Mouse (Mus musculus) lung, postnatal 25 days (tissue): ENCODE data around the gene Alg11.

Source experiments
- DNase-seq: peaks from one replicate; pipeline ENCODE4 v3.0.0; 2022; ENCODE audit warnings: low spot score

Alg11 gene

GRCm38 (mm10) chr8:22060446-22060889 lies at the start of gene Alg11:
TSS of gene Alg11 (plus strand) at chr8:22060721.
- DNase-seq, result peak; percentile 97

DNA sequence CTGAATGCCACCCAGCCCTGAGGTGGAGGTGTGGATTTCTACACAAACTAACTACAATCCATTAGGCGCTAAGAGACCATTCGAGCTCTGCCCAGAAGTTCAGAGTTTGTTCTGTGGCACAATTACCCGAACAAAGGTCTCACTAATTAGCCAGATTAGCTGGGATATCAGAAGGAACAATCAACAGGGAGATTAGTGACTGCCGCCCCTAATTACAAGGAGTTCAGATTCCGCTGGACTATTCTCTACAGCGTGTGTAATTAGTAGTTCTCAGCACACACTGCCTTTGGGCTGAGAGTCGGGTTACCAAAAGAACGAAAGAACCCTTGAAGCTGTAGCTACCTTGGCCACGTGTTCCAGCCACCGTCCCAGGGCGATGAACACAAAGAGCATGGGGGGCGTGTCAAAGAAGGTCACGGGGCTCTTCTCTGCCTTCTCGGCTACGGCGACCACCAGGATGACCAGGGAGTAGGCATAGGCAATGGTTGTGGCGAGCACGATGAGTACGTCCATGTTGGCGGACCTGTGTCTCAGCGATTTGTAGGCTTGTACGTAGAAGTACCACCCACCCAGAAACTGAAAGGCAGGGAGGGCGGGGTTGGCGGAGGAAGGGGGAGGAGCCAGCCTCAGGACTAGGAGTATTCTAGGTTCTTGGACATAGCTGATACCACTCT lies 47.4 kb upstream of the Alg11 start:
- no peak for DNase-seq

DNA sequence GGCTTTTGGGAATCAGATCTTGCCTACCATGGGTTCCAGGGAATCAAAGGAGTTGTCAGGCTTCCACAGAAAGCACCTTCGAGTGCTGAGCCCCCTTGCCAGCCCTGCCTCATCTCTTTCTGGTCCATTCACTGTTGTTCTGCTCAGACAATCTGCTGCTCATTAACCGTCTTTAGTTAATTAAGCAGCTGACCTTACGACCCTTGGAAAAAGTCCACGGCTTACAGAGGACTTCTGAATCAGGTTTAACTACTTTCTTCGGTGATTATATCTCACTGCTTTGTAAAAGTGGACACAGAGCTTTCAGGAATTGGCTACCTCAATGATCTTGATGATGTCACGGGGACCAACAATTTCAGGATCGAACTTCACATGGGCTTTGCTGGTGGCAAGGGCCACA lies 42.8 kb upstream of the Alg11 start:
- DNase-seq, result no peak

DNA sequence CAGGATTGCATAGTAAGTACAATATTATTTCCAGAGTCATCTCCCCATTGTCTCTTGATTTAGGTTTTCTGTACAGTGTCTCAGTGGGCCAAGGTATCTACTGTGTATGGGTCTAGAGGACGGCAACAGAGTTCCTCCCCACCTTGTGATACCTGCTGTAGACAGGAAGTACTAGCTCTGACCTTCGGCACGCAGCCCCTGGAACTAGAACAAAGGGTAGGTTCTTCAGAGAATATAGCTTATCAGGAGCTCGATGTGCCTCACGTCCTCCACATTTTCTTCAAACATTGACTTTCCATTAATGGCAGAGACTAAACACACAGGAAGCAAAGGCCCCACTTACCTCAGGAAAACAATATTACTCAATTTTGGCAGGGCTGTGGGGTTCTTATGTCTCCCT lies 41.0 kb upstream of the Alg11 start:
- DNase-seq, result peak; percentile 31

DNA sequence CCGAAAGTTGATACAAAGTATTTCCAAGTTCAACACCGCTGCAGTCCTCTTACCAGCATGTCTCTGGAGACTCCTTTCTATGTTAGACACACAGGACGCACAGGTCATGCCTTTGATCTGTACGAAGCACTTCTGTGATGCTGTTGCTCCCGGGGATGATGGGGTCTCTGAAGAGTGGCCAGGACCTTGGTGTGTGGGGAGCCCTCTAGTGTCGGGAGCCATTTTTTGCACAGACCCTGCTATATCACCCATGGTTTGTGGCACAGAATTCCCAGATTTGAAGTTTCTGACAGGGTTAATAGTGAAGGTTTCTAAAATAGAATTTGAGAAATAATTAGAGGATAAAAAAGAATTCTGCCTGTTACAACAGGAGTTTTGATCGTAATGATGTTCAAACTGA lies 38.3 kb upstream of the Alg11 start:
- DNase-seq, result no peak

GRCm38 (mm10) chr8:22025241-22025640 lies 35.3 kb upstream of the Alg11 start:
- DNase-seq, result peak; percentile 51

- DNase-seq, result no peak
Observed at GRCm38 (mm10) chr8:22028973-22029372, 31.5 kb upstream of the Alg11 start.

DNA sequence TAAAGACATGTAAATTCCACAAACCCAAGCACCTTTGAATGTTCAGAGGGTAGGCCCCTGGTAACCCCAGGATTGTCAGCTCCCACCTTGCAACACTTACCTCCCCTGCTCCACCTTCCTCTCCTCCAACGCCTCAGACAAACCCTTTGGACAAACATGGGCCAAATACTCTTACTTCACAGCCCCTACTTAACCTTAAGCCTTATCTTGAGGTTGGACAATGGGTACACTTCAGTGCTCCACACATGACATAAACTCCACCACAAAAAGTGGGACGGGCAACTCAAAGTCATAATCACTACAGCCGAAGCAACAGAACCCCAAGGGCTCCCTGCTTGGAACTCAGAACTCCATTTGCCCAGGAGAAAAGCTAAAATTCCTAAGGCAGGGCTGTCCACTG lies 29.5 kb upstream of the Alg11 start:
- peak; percentile 76 for DNase-seq

GRCm38 (mm10) chr8:22036137-22036536 lies 24.4 kb upstream of the Alg11 start:
- no peak for DNase-seq

DNA sequence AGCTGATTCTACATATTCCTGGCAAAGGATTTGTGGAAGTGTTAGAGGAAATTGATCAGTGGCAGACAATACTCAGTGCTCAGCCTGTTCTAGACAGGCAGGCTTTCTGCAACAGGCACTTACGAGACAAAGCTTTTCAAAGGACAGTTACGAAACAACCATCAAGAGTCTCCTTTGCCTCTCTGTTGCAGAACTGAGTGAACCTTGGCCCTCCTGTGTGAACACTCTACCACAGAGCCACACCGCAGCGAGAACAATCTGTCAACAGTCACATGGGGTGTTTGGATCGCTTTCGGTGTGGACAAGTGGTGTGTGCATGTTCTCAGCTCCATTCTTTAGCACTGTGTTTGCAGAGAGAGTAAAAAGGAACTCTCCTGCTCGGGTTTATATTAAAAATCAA lies 23.5 kb upstream of the Alg11 start:
- DNase-seq, result peak; percentile 85

DNA sequence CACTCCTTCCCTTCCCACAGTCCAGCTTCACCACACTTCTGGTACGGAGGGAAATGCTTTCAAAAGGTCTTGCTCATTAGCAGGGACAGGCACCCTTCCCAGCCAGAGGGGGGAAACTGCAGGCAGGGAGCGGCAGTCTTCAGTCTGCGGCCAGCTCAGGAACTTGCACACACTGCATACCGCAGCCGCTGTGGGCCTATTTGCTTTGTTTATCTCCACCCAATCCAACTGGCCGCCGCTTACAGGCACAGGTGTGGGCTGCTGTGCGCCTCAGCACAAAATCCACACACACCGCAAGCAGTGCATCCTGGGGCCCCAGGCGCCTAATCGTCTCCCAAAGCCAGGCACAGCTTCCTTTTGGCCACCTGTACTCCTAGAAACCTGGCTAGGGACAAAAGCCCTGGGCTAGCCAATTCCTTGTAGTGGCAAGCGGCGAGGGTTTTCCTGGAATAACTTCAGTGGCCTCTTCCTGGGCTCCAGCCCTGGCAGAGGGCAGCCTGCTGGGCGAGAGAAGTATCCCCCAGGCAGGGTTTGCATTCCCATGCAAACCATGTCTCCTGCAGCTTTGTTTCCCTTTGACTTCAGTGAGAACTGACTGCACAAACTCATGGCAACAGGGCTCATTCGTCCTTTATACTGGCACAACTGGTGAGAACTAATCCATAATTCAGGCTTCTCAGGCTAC lies 20.9 kb upstream of the Alg11 start:
- peak; percentile 61 for DNase-seq

GRCm38 (mm10) chr8:22040153-22040509 lies 20.4 kb upstream of the Alg11 start:
- DNase-seq, result no peak

GRCm38 (mm10) chr8:22042515-22042914 lies 18.0 kb upstream of the Alg11 start:
- no peak for DNase-seq

GRCm38 (mm10) chr8:22043706-22044105 lies 16.8 kb upstream of the Alg11 start:
- no peak for DNase-seq

DNA sequence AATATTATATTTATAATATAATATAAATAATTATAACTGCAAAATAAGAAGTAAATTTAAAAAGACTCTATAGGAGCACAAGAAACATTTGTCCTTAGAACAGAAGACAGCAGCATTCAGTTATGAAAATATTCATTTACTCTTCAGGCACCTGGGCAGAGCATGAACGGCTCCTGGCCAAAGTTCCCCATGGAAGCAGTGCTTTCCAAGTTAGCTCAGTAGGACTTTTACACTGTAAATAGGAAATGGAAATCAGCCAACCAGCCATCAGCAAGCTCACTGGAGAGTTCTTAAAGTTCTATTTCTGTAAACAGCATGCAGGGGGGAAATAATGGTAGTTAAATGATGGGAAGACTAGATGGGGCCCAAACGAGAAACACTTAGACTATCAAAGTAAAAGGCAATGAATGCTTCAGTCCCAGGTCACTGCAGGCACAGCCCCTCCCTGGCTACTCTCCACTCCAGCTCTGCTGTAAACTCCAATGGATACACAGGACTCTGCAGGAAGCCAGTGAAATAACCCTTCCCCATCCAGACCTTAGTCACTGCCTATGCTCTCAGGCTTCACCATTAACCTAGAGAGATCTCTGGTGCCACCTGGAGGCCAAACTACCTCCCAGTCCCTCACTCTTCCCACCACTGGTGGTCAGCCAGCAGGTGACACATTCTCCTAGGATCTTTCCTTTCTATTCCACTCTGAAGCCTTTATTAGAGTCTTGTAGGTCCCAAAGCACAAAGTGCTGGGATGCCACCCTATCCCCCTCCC lies 12.6 kb upstream of the Alg11 start:
- DNase-seq, result peak; percentile 75

- peak; percentile 39 for DNase-seq
Observed at GRCm38 (mm10) chr8:22054674-22055491, 5.6 kb upstream of the Alg11 start.

DNA sequence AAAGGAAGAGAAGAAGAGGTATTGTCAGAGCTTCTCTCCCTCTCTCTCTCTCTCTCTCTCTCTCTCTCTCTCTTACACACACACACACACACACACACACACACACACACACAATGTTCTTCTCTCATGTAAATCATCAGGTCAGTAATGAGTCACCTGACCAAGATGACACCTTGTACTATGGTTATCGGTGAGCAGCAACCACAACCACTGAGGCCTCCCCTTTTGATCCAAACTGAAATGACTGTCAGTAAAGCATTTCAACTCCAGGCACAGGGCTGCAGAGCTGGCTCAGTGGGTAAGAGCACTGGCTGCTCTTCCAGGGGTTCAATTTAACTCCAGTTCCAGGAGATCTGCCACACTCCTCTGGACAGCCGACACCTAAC lies 5.0 kb upstream of the Alg11 start:
- DNase-seq, result no peak

DNA sequence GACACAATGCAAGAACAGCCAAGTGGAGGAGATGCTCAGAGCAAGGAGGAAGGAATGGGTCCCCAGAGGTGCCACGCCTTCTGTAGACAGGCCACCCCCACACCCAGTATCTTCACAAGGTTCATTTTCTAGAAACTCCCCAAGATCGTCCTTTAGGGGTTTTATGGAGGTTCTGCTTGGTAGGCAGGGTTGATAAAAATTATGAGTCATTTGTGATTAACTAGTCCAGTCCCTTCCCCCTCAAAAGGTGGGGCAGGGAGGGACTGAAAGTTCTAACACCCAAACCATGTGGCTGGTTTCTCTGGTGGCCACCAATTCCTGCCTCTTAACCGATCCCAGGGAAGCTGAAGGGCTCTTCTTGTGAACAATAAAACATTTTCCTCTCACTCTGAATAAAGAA lies 3.7 kb upstream of the Alg11 start:
- DNase-seq, result no peak

GRCm38 (mm10) chr8:22058368-22058767 lies 2.2 kb upstream of the Alg11 start:
- no peak for DNase-seq

DNA sequence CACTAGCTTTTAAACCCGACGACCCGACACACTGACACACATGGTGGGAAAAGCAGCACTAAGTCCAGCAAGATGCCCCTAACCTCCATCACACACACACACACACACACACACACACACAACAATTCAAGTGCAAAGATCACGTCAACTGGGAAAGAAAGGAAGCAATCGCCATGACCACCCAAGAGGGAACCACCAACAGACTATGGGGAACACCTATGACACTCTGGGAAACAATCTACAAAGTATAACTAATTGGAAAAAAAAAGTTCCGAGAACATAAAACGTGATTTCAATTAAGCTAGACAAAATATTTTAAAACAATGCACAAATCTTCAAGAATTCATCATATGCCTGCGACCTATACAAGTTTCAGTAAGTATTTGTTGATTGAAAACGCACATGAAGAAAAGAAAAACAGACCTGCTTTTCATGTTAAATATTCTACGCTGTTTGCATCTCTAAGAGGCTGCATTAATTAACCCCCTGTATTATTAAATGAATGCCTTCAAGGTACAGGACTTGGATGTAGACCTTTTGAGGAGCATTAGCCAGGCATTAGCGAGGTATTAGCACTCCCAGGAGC lies 1.3 kb upstream of the Alg11 start:
- DNase-seq, result no peak

DNA sequence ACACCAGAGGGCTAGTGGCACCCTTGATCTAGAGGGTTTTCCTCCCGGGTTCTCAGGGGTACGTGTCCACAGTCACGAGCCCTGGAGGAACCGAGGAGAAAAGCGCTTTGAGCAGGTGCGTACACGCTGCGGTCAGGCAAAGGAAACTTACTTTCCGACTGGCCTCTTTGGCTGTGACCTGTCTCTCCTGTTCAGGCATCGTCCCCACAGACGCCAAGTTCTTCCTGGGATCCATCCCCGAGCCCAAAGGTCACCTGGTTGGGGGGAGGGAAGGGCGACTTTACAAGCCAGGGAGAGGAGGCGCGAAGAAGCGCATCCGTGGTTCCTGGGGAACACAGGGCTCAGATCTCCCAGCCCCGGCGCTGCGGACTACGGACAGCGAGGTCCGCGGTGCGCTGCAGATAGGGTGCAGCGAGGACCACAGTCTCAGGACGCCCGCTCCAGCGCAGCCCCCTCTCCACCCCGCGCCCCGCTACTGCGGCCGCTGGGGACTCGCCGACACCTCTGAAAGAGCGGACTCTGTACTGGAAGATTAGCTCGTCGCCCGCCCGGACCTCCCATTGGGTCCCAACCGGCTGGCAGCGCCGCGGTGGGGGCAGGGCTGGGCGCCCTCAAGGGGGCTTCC lies 588 bp upstream of the Alg11 start, which contains the start of gene Atp7b:
TSS of gene Atp7b (minus strand) at position 485 of the 625 bp plus-strand sequence.
- DNase-seq, result no peak
